In the genomic region with DNA sequence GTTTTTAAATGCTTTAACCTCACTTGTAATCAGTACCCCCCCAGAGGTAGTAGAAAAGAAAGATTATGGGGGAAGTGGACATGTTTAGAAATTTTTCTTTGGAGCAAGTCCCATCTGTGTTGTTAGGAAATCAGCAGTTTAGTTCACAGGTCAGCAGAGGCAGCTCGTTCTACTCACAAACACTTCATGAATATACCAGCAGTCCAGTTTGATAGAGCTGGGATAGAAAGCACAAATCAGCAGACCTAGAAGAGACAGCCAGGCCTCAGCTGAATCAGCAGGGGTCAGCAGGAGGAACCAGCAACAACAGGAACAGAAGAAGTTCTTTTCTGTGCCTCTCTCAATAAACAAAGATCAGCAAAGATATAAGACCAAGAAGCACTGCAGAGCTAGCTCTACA, we compare ENCODE assay signal across 24 mouse cellular contexts.
DNase-seq lines count a peak whose midpoint lies in the region; ATAC-seq and TF ChIP-seq lines count a peak whose summit lies in the region.
"Had no signal": no experiment of that assay in that cellular context is flagged by ENCODE, and none has a peak within 500 bp of the region (broad histone marks: within the 10 kb centered on the region; RNA-seq: fewer than 3 reads in every experiment).

No protein-coding gene starts in this region.

- no peak overlapping the region for H3K9ac ChIP-seq in lung, embryonic 14.5 days
- H3K9ac ChIP-seq: forebrain, embryonic 13.5 days; heart, embryonic 12.5 days; heart, embryonic 15.5 days; hindbrain, embryonic 14.5 days had no signal

- no peak for TF ChIP-seq POLR2A in lung, adult 2 months (IDR thresholded peaks at IDR 0.05; ENCODE audit: borderline replicate concordance, extremely low read depth, low read depth, low read length)

- no peak for TF ChIP-seq CTCF in lung, embryonic 14.5 days (IDR thresholded peaks at IDR 0.05; ENCODE audit: low read depth)
- TF ChIP-seq CTCF in lung, adult 2 months (IDR thresholded peaks at IDR 0.05; ENCODE audit: insufficient read depth, low read length) = no peak

- ATAC-seq in lung, embryonic 14.5 days (ENCODE audit: insufficient read depth) = peak; percentile 98
- ATAC-seq: activated CD4-positive, CD25-positive, alpha-beta regulatory T cell, adult 4 months; forebrain, embryonic 13.5 days; forebrain, embryonic 16.5 days; hindbrain, postnatal 0 days had no signal

- H3K4me1 ChIP-seq in lung, embryonic 14.5 days (ENCODE audit: insufficient read depth) = no peaks in the 10 kb centered on the region
- no peaks in the 10 kb centered on the region for H3K4me1 ChIP-seq in lung, adult 2 months (ENCODE audit: control insufficient read depth, insufficient read depth, low read length)
- H3K4me1 ChIP-seq: forebrain, embryonic 10.5 days; forebrain, embryonic 13.5 days; heart, embryonic 12.5 days; heart, embryonic 15.5 days; hindbrain, embryonic 10.5 days had no signal

- no peak overlapping the region for H3K4me3 ChIP-seq in lung, embryonic 14.5 days (ENCODE audit: low read depth, low read length)
- H3K4me3 ChIP-seq in lung, adult 2 months (replicated peaks; ENCODE audit: extremely low read depth, low read depth, low read length) = no peak overlapping the region
- H3K4me3 ChIP-seq: forebrain, embryonic 10.5 days; forebrain, embryonic 13.5 days; heart, embryonic 12.5 days; heart, embryonic 15.5 days; hindbrain, embryonic 10.5 days had no signal

- WGBS in lung, embryonic 14.5 days = 26% methylated on average over 1 of the region's 1 CpGs
- 37% methylated on average over 1 of the region's 1 CpGs for WGBS in lung, adult 2 months

- no peaks in the 10 kb centered on the region for H3K27me3 ChIP-seq in lung, embryonic 14.5 days (ENCODE audit: insufficient read depth, low read length)
- H3K27me3 ChIP-seq: forebrain, embryonic 13.5 days; heart, embryonic 12.5 days; heart, embryonic 15.5 days had no signal

- H3K9me3 ChIP-seq in lung, embryonic 14.5 days (ENCODE audit: low read depth, low read length) = no peaks in the 10 kb centered on the region
- H3K9me3 ChIP-seq: forebrain, embryonic 10.5 days; forebrain, embryonic 13.5 days; heart, embryonic 12.5 days; heart, embryonic 15.5 days; hindbrain, embryonic 10.5 days had no signal

- peak; percentile 85 for DNase-seq in lung, embryonic 14.5 days
- no peak for DNase-seq in lung, adult 2 months
- peak; percentile 22 for DNase-seq in lung, postnatal 14 days
- DNase-seq in lung, postnatal 4 days = peak; percentile 17 to 57
- DNase-seq in urinary bladder, adult 2 months (ENCODE audit: low spot score) = no peak
- DNase-seq in urinary bladder, postnatal 10 days (ENCODE audit: low spot score) = no peak
- DNase-seq: adrenal gland, adult 8-10 months; adrenal gland, postnatal 25 days; cerebellum, adult 18-20 months; cerebellum, adult 9-10 months; cerebellum, postnatal 14 days; gastrocnemius, postnatal 14 days; heart, adult 11 months; heart, postnatal 10 days; heart, postnatal 36 days had no signal

- H3K4me2 ChIP-seq in lung, embryonic 14.5 days = no peak overlapping the region
- H3K4me2 ChIP-seq: forebrain, embryonic 13.5 days; heart, embryonic 12.5 days; heart, embryonic 15.5 days; hindbrain, embryonic 14.5 days had no signal

- no peak overlapping the region for H3K27ac ChIP-seq in lung, embryonic 14.5 days (ENCODE audit: low read depth)
- H3K27ac ChIP-seq: forebrain, embryonic 10.5 days; forebrain, embryonic 13.5 days; heart, embryonic 15.5 days; hindbrain, embryonic 10.5 days; hindbrain, embryonic 14.5 days; hindbrain, postnatal 0 days had no signal

- H3K36me3 ChIP-seq in lung, embryonic 14.5 days (ENCODE audit: insufficient read depth) = no peaks in the 10 kb centered on the region
- H3K36me3 ChIP-seq: forebrain, embryonic 10.5 days; heart, embryonic 12.5 days; heart, embryonic 15.5 days; hindbrain, embryonic 10.5 days had no signal

Comparison
In these comparisons a context has a peak if more than half of its experiments do, and no peak if none do; other contexts are left out.
1. DNase-seq: peak in lung, embryonic 14.5 days (single experiment), lung, postnatal 14 days (single experiment) and lung, postnatal 4 days (2 of 2); none in lung, adult 2 months (single experiment), urinary bladder, adult 2 months (single experiment) and urinary bladder, postnatal 10 days (single experiment).